Mouse (Mus musculus): Measurements from ENCODE around the gene St6galnac3. TPM values are rescaled to one million over a fixed set of nuclear protein-coding genes. Genes with fewer than 3 reads are reported as not detected.
"Not testable (repeated sequence)": the region's sequence is repeated elsewhere in the genome, so short reads cannot be mapped to it uniquely, and the experiment has no call there.

The St6galnac3 gene
- polyA plus RNA-seq, 1 experiment from 2014 or later = 23.7 TPM

GRCm38 (mm10) chr3:153396375-153397068, 328.5 kb downstream of the St6galnac3 start:
- H3K9ac ChIP-seq (ENCODE audit: low read length) = no peak overlapping the region
- H3K27me3 ChIP-seq (ENCODE audit: control insufficient read depth, insufficient read depth, low read length) = no peaks in the 10 kb centered on the region
- peaks cover 0 to 5% of the 10 kb centered on the region in 2 experiments; a peak in 1 of 4 replicates for H3K4me1 ChIP-seq (ENCODE audit: control insufficient read depth in 2 of 2, insufficient read depth in 2 of 2, low read length in 2 of 2)
- no peaks in the 10 kb centered on the region for H3K36me3 ChIP-seq (ENCODE audit: control insufficient read depth, insufficient read depth, low read length)
- no peak overlapping the region for H3K4me3 ChIP-seq (ENCODE audit: control insufficient read depth in 1 of 2, insufficient read depth in 1 of 2, low read depth in 1 of 2, low read length in 2 of 2)
- WGBS = 37% methylated on average over 12 of the region's 12 CpGs
- no peaks in the 10 kb centered on the region; the same call in 1 of the 2 replicates for H3K9me3 ChIP-seq (ENCODE audit: control insufficient read depth, low read length)
- peak overlapping the region; percentile 9; the same call in 1 of the 2 replicates for H3K4me2 ChIP-seq (ENCODE audit: low read length)
- H3K27ac ChIP-seq (replicated peaks in 1 of 2; ENCODE audit: control insufficient read depth in 1 of 2, insufficient read depth in 1 of 2, low read depth in 2 of 2, low read length in 2 of 2) = no peak overlapping the region
- ATAC-seq (ENCODE audit: insufficient number of reproducible peaks, insufficient read depth, low FRiP score, low read depth) = no peak

DNA sequence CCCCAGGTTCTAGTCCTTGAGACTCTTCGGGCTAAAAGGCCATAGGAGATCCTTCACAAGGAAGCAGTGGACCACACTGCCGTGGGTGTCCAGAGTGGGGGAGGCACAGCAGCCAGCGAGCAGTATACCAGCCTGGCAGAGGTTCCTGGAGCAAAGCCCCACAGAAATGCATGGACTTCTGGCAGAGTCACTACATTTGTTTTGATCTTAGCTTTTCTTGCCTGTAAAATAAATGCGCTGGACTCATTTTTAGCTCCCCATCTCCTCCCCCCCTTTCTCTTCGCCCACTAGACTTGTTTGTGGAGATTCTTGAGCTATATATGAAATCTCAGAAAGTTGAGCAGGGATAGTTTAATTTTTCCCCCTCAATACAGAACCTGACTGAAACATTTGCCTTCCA, 329.6 kb downstream of the St6galnac3 start:
- no peaks in the 10 kb centered on the region for H3K27me3 ChIP-seq (ENCODE audit: control insufficient read depth, insufficient read depth, low read length)
- no peak overlapping the region for H3K4me3 ChIP-seq (ENCODE audit: control insufficient read depth in 1 of 2, insufficient read depth in 1 of 2, low read depth in 1 of 2, low read length in 2 of 2)
- no peaks in the 10 kb centered on the region; the same call in 1 of the 2 replicates for H3K9me3 ChIP-seq (ENCODE audit: control insufficient read depth, low read length)
- peaks cover 0 to 5% of the 10 kb centered on the region in 2 experiments; a peak in 1 of 4 replicates for H3K4me1 ChIP-seq (ENCODE audit: control insufficient read depth in 2 of 2, insufficient read depth in 2 of 2, low read length in 2 of 2)
- no peak overlapping the region for H3K4me2 ChIP-seq (ENCODE audit: low read length)
- ATAC-seq (ENCODE audit: insufficient number of reproducible peaks, insufficient read depth, low FRiP score, low read depth) = no peak
- 92% methylated on average over 5 of the region's 5 CpGs for WGBS
- H3K9ac ChIP-seq (ENCODE audit: low read length) = no peak overlapping the region
- no peak overlapping the region for H3K27ac ChIP-seq (replicated peaks in 1 of 2; ENCODE audit: control insufficient read depth in 1 of 2, insufficient read depth in 1 of 2, low read depth in 2 of 2, low read length in 2 of 2)
- no peaks in the 10 kb centered on the region for H3K36me3 ChIP-seq (ENCODE audit: control insufficient read depth, insufficient read depth, low read length)

DNA sequence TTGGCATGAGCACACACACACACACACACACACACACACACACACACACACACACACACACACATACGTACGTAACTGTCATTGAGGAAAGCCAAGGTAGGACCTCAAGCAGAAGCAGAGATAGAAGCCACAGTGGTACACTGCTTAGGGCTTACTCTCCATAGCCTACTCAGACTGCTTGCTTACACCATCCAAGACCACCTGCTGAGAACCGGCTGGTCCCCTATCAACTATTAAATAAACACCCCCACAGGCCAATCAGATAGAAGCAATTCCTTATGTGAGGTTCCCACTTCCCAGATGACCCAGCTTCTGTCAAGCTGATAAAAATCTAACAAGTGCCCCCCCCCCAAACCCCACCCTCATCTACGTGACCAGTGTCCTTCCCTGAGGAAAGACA, 330.2 kb downstream of the St6galnac3 start:
- WGBS = 94% methylated on average over 4 of the region's 4 CpGs
- Histone ChIP-seq H3K27me3 (ENCODE audit: control insufficient read depth, insufficient read depth, low read length) (no peaks in the 10 kb centered on the region), H3K36me3 (ENCODE audit: control insufficient read depth, insufficient read depth, low read length) (no peaks in the 10 kb centered on the region)

DNA sequence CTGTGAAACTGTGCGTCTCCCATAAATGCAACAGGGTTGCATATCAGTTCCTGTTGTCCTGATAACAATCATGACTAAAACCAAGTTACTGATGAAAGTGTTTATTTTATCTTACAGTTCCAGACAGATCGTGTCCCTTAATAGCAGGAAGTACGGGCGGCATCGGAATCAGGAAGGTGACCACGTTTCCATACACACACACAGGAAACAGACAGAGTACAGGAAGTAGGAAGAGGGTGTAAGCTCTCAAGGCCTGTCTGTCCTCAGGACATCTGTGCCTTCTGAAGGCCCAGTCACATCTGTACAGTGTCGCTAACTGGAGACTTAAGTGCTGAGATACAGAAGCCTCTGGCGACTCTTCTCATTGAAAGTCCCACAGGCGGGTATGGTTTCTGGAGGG, 330.8 kb downstream of the St6galnac3 start:
- H3K36me3 ChIP-seq (ENCODE audit: control insufficient read depth, insufficient read depth, low read length) = no peaks in the 10 kb centered on the region
- 67% methylated on average over 9 of the region's 9 CpGs for WGBS
- no peak for ATAC-seq (ENCODE audit: insufficient number of reproducible peaks, insufficient read depth, low FRiP score, low read depth)

More for the DNA sequence above, 330.2 kb downstream of the St6galnac3 start:
- Histone ChIP-seq H3K9ac (ENCODE audit: low read length) (no peak overlapping the region), H3K9me3 (ENCODE audit: control insufficient read depth, low read length) (no peaks in the 10 kb centered on the region; the same call in 1 of the 2 replicates), H3K4me1 (ENCODE audit: control insufficient read depth in 2 of 2, insufficient read depth in 2 of 2, low read length in 2 of 2) (peaks cover 0 to 5% of the 10 kb centered on the region in 2 experiments; a peak in 1 of 4 replicates), H3K27ac (replicated peaks in 1 of 2; ENCODE audit: control insufficient read depth in 1 of 2, insufficient read depth in 1 of 2, low read depth in 2 of 2, low read length in 2 of 2) (no peak overlapping the region), H3K4me3 (ENCODE audit: control insufficient read depth in 1 of 2, insufficient read depth in 1 of 2, low read depth in 1 of 2, low read length in 2 of 2) (no peak overlapping the region), H3K4me2 (ENCODE audit: low read length) (no peak overlapping the region)
- ATAC-seq (ENCODE audit: insufficient number of reproducible peaks, insufficient read depth, low FRiP score, low read depth) = no peak

DNA sequence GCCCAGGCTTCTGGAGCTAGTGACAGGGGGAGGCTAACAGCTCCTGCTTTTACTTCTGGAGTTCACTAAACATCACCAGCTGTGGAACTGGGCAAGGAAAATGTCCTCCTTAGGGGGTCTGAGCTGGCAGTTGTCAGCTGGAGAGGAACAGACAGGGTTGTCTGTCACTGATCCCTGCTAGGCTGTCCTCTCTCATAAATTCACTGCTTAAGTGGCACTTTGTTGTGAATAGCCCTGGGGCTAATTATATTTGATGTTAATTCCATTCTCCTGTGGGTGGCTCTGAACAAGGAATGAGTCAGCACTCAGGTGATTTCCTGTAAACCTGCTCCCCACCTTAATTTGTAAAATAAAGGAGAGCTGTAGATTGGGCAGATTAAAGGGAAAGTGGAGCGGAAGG, 333.5 kb downstream of the St6galnac3 start:
- ATAC-seq (ENCODE audit: insufficient number of reproducible peaks, insufficient read depth, low FRiP score, low read depth); H3K4me1 ChIP-seq (ENCODE audit: control insufficient read depth in 2 of 2, insufficient read depth in 2 of 2, low read length in 2 of 2); H3K9me3 ChIP-seq (ENCODE audit: control insufficient read depth, low read length); H3K4me2 ChIP-seq (ENCODE audit: low read length); H3K27me3 ChIP-seq (ENCODE audit: control insufficient read depth, insufficient read depth, low read length); H3K9ac ChIP-seq (ENCODE audit: low read length); H3K4me3 ChIP-seq (ENCODE audit: control insufficient read depth in 1 of 2, insufficient read depth in 1 of 2, low read depth in 1 of 2, low read length in 2 of 2); H3K27ac ChIP-seq (replicated peaks in 1 of 2; ENCODE audit: control insufficient read depth in 1 of 2, insufficient read depth in 1 of 2, low read depth in 2 of 2, low read length in 2 of 2); H3K36me3 ChIP-seq (ENCODE audit: control insufficient read depth, insufficient read depth, low read length): not testable (repeated sequence)
- WGBS = 95% methylated on average over 1 of the region's 1 CpGs

More for the DNA sequence above, 330.8 kb downstream of the St6galnac3 start:
- no peak overlapping the region for H3K4me2 ChIP-seq (ENCODE audit: low read length)
- H3K27me3 ChIP-seq (ENCODE audit: control insufficient read depth, insufficient read depth, low read length) = no peaks in the 10 kb centered on the region
- no peaks in the 10 kb centered on the region; the same call in 1 of the 2 replicates for H3K9me3 ChIP-seq (ENCODE audit: control insufficient read depth, low read length)
- H3K4me1 ChIP-seq (ENCODE audit: control insufficient read depth in 2 of 2, insufficient read depth in 2 of 2, low read length in 2 of 2) = peaks cover 0 to 5% of the 10 kb centered on the region in 2 experiments; a peak in 1 of 4 replicates
- no peak overlapping the region for H3K27ac ChIP-seq (replicated peaks in 1 of 2; ENCODE audit: control insufficient read depth in 1 of 2, insufficient read depth in 1 of 2, low read depth in 2 of 2, low read length in 2 of 2)
- H3K9ac ChIP-seq (ENCODE audit: low read length) = no peak overlapping the region
- H3K4me3 ChIP-seq (ENCODE audit: control insufficient read depth in 1 of 2, insufficient read depth in 1 of 2, low read depth in 1 of 2, low read length in 2 of 2) = no peak overlapping the region

DNA sequence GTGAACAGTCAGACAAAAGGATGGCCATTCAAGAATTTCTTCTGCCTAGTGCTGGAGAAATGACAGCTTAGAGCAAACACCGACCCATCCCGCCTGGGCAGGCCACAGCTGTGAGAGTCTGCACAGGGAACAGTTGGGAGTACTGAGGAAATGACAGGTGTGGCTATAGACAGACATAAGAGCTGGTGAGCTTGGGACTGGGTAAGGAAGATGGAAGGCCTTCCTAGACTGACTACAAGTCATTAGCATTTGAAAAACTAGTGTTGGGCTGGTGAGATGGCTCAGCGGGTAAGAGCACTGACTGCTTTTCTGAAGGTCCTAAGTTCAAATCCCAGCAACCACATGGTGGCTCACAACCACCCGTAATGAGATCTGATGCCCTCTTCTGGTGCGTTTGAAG, 340.3 kb downstream of the St6galnac3 start:
- not testable (repeated sequence) for H3K36me3 ChIP-seq (ENCODE audit: control insufficient read depth, insufficient read depth, low read length); H3K4me3 ChIP-seq (ENCODE audit: control insufficient read depth in 1 of 2, insufficient read depth in 1 of 2, low read depth in 1 of 2, low read length in 2 of 2); H3K4me1 ChIP-seq (ENCODE audit: control insufficient read depth in 2 of 2, insufficient read depth in 2 of 2, low read length in 2 of 2); H3K9ac ChIP-seq (ENCODE audit: low read length); ATAC-seq (ENCODE audit: insufficient number of reproducible peaks, insufficient read depth, low FRiP score, low read depth); H3K4me2 ChIP-seq (ENCODE audit: low read length); H3K27ac ChIP-seq (replicated peaks in 1 of 2; ENCODE audit: control insufficient read depth in 1 of 2, insufficient read depth in 1 of 2, low read depth in 2 of 2, low read length in 2 of 2); H3K27me3 ChIP-seq (ENCODE audit: control insufficient read depth, insufficient read depth, low read length); H3K9me3 ChIP-seq (ENCODE audit: control insufficient read depth, low read length)
- WGBS = 90% methylated on average over 5 of the region's 5 CpGs

- no peak overlapping the region for H3K9ac ChIP-seq (ENCODE audit: low read length)
- 97% methylated on average over 2 of the region's 2 CpGs for WGBS
- no peak overlapping the region for H3K4me2 ChIP-seq (ENCODE audit: low read length)
- H3K9me3 ChIP-seq (ENCODE audit: control insufficient read depth, low read length) = 0 out of 2 replicates have a peak, but pooled peaks cover 2% of the 10 kb centered on the region
- H3K4me3 ChIP-seq (ENCODE audit: control insufficient read depth in 1 of 2, insufficient read depth in 1 of 2, low read depth in 1 of 2, low read length in 2 of 2) = no peak overlapping the region
- no peaks in the 10 kb centered on the region for H3K36me3 ChIP-seq (ENCODE audit: control insufficient read depth, insufficient read depth, low read length)
- H3K4me1 ChIP-seq (ENCODE audit: control insufficient read depth in 2 of 2, insufficient read depth in 2 of 2, low read length in 2 of 2) = no peaks in the 10 kb centered on the region
- H3K27me3 ChIP-seq (ENCODE audit: control insufficient read depth, insufficient read depth, low read length) = no peaks in the 10 kb centered on the region
- no peak overlapping the region for H3K27ac ChIP-seq (replicated peaks in 1 of 2; ENCODE audit: control insufficient read depth in 1 of 2, insufficient read depth in 1 of 2, low read depth in 2 of 2, low read length in 2 of 2)
- no peak for ATAC-seq (ENCODE audit: insufficient number of reproducible peaks, insufficient read depth, low FRiP score, low read depth)
Measured at GRCm38 (mm10) chr3:153383656-153384055, 341.3 kb downstream of the St6galnac3 start.

Data from heart, embryonic 14.5 days (tissue).